Mouse (Mus musculus): ENCODE results near the gene Nudt8.

DNA sequence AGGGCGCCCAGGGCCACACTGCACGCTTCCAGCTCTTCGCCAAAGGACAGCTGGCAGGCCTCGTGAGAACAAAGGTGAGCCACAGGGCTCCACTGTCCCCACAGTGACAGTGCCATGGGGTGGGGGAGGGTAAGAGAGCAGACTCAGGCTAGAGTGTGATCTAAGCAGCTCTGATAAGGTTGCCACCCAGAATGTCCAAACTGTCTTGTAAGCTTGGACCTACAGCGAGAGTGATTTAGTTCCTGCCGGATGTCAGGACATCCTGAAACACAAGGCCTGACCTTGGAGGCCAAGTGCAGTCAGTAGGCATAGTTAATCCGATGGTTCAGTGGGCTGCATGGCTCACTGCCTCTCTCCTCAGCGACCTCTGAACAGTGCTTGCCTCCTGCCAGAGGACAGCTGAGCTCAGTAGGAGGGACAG lies 15.1 kb upstream of the Nudt8 start:
- TF ChIP-seq CTCF (IDR thresholded peaks at IDR 0.05; ENCODE audit: borderline replicate concordance, extremely low read depth, insufficient read depth, insufficient read length), result no peak
- TF ChIP-seq POLR2A (IDR thresholded peaks at IDR 0.05; ENCODE audit: borderline replicate concordance, extremely low read depth, insufficient read depth, insufficient read length, poor library complexity, severe bottlenecking), result no peak
